Mouse (Mus musculus): ENCODE data around the gene Parp3. TPM values are rescaled to one million over a fixed set of nuclear protein-coding genes. Genes with fewer than 3 reads are reported as not detected.
A peak's percentile ranks its signal among the peaks of the same experiment; 100 is the strongest.

Parp3 gene
- total RNA-seq, 2 experiments from 2014 or later: 7.6 to 10.9 TPM

DNA sequence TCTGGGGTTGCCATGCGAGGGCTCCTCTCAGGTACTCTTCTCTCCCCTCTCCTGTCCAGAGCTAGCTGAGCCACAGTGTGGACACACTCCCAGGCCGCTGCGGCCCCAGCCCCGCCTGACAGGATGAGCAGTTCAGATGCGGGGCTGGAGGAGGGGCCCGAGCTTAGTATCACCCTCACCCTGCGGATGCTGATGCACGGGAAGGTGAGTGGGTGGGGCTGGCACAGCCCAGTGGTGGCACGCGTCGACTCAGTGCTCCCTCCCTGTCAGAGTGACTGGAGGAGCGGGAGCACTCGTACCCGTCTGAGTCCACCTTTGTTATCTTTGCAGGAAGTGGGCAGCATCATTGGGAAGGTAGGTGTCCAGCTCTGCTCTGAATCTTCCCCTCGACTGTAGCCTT is 16.8 kb downstream of the Parp3 start:
- ATAC-seq (replicated peaks; ENCODE audit: poor library complexity, severe bottlenecking): no peak

DNA sequence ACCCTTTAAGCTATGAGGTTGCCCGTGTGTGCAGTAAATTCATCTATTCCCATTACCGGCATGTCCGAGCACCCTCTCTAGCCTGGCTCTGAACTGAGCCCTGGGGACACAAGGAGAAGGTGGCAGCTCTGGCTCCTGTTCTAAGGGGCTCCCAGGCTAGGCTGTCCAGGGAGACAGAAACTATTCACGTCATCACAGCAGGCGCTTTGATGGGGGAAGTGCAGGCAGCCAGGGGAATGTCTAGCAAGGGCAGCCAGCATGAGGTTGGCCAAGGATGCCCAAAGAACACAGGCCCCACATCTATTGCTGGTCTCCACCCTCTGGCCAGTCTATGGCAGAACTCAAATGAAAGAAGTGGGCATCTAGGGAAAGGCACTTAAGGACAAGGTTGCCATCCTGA is 18.8 kb downstream of the Parp3 start:
- no peak for ATAC-seq (replicated peaks; ENCODE audit: poor library complexity, severe bottlenecking)

DNA sequence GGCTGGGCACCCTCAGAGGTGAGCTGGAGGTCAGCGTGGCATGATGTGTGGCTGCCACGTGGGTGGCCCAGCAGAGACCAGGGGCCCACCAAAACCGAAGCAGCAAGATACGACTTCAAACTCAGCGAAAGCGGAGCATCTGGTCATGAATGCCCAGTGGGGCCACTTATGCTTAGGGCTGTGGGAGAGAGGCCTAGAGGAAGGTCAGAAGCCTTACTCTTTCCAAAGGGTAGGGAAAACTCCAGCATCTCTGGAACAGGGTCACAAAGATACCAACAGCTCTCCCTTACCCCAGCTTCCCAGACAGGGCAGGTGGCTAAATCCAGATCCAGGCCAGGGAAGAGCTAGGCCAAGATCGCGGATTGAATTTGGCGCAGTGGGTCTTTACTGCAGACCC is 19.6 kb downstream of the Parp3 start:
- no peak for ATAC-seq (replicated peaks; ENCODE audit: poor library complexity, severe bottlenecking)

DNA sequence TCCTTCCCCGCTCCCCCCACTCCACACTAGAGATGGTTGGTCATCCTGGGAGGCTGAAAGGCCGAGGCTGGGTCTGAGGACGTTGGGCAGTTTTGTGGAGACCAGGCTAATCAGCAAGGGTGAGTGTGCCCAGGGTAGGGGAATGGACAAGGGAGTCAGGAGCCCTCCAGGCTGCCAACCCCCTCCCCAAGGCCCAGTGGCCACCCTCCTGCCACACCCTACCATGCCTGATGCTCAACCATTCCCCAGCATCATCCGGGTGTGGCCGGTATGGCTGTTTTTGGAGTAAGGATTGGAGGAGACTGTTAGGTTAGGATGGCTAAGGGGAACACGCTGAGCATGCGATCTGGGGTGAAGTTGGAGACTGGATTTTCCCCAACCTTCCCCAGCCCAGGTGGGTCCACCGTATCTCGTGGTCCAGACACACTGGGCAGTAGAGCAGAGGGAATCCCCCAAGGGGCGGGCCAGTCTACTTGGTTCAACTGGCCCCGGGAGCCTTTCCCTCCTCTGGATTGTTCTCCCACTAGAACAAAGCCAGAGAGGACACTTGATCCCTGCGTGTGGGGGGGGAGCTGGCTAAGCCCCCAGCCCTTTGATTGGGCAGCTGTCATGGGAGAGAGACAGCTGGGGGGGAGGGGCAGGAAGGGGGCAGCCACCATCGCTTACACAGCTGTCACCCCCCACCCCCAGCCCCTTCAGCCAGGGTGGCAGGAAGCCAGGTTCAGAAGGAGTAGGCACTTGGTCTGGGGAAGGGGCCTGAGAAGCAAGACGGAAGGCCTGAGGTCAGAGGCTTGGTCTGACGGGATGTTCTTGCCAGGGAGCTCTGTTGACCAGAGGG is 20.2 kb downstream of the Parp3 start:
- no peak for ATAC-seq (replicated peaks; ENCODE audit: poor library complexity, severe bottlenecking)

DNA sequence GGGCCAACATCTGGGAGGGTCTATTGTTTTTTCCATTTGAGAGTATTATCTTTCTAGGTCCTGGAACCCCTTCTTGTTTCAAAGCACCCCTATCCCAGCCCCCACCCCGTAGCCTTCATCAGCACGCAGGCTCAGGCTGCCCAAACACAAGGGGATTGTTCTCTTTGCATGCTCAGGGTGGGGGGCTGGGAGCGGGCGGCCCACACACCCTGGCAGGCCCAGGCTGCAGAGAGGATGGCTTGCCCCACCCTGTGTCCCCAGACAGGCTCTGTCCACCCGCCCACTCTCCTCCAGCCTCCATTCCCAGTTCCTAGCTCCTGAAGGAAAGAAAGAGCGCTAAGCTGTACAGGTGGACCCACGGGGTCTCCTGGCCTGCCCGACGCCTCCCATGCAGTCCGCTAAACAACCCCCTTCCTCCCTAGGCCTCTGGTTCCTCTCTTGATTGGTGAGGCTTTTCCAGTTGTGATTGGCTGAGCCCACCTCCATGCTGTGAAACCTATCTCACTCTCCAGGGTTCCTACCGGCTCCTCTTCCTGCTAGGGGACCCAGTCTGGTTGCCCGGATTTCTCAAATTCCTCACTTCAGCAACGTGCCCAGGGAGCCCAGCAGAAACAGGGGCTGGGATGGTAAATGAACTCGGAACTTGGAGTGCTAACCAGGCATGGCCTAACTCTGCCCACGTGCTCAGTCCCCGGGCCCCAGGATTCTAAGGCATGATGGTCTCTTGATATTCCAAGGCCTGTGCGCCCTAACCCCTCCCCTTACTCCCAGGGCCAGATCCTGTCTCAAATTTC is 21.7 kb downstream of the Parp3 start:
- ATAC-seq (replicated peaks; ENCODE audit: poor library complexity, severe bottlenecking): no peak

DNA sequence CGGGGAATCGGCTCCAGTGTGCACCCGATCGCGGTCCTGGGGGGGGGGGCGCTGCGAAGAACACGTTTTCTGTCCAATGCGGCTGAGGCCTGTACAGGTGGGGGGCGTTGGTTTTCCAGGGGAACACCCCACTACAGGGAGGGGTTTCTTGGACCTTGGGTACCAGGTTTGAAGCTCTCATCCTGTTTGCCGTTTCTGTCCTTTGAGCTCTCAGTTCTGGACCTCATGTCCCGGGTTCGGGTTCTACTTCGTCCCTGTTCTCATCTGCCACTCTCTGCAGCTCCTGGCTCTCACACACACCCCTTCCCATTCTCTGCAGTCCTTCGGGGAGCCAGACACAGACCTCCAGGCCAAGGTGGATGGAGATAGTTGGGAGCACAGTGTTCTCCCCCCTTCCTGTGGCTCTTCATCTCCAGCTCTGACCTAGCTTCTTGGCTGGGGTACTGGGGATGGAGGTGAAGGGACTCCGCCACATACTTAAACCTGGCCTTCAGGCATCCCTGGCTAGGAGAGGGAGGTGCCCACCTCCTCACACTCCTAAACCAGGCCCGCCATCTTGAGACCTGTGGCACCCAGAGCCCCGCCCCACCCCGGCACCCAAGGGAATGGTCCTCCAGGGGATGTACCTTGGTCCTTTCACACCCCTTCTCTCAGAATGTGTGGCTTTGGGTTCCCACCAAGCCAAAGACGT is 22.5 kb downstream of the Parp3 start:
- ATAC-seq (replicated peaks; ENCODE audit: poor library complexity, severe bottlenecking): no peak

DNA sequence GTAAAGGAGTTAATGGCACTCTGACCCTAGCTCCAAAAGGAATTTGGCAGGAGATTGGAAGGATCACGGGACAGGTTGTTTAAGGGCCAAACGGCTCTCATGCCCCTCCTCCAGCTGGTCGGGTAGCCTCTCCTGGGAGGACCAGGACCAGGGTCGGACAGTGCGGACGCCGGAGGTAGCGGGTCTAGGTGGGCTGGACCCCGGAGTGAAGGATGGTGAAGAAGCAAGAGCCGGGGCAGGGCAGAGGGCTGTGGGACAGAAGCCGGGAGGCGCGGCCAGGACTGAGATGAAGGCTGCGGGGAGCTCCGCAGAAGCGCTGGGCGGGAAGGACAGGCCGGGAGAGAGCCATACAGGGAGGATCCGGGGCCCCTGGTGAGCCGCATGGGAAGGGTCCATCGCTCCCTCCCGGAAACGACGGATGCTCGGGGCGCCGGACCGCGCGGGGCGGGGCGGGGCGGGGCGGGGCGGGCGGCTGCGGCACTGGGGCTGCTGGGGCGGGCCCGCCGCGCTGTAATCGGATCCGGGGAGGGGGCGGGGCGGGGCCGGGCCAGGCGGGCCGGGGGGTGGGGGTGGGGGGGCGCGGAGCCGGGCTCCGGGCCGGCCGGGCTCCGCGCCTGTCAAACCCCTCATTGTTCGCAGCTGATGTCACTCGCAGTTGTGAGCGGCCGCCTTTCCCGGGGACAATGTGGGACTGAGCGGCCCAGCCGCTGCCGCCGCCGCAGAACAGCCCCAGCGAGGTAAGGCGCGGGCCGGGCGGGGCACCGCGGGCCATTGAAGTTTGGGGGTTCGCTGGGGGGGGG is 23.3 kb downstream of the Parp3 start, which contains the start of gene Pcbp4:
Pcbp4 (plus strand) TSS at position 21 of the 800 bp plus-strand sequence.
- peak; percentile 54 for ATAC-seq (replicated peaks; ENCODE audit: poor library complexity, severe bottlenecking)

DNA sequence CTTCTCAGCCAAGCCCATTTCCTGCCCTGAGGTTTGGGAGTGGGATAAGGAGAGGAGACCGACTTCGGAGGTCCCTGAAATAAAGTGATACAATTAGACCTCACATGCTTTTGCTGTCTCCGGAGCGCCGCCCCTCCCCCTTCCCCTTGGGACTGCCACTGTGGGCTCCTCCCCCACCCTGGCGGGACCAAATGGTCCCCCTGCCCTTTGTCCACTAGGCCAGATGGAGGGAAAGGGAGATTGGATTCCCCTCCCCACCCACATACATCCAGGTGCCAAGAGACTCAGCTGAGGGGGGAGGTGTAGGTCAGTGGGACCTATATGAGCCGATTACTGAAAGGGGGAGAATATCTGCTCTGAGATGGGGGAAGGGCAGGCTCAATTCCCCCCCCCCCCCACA is 23.9 kb downstream of the Parp3 start:
- no peak for ATAC-seq (replicated peaks; ENCODE audit: poor library complexity, severe bottlenecking)

DNA sequence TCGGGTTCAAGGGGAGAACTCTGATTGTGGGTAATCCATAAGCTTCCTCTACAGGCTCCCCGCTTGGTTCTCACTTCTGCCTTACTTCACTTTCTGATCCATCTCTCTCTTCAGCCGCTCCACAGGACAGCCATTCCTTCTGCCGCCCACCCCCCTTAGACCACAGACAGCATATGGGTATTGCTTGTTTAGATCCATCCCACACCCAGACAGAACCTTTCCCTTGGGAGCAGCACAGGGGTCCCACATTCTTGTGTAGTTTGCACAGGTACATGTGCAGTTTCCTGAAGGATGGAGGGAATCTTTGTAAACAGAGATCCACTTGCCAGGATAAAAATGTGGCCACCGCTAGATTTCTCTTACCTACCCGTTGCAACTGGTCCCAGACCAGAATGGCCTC is 24.4 kb downstream of the Parp3 start:
- no peak for ATAC-seq (replicated peaks; ENCODE audit: poor library complexity, severe bottlenecking)

DNA sequence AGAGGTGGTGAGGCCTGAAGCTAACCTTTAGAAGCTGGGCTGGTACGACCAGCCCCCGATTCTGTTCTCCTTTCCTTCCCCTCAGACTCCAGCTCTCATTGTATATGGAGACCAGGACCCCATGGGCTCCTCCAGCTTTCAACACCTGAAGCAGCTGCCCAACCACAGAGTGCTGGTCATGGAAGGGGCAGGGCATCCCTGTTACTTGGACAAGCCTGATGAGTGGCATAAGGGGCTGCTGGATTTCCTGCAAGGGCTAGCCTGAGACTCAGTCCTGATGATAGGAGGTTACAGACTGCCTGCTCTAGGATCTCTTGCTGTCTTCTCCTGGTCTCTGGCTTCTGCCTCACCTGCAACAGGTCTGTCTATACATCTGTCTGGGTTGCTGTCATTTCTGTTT is 24.9 kb downstream of the Parp3 start:
- ATAC-seq (replicated peaks; ENCODE audit: poor library complexity, severe bottlenecking): no peak

DNA sequence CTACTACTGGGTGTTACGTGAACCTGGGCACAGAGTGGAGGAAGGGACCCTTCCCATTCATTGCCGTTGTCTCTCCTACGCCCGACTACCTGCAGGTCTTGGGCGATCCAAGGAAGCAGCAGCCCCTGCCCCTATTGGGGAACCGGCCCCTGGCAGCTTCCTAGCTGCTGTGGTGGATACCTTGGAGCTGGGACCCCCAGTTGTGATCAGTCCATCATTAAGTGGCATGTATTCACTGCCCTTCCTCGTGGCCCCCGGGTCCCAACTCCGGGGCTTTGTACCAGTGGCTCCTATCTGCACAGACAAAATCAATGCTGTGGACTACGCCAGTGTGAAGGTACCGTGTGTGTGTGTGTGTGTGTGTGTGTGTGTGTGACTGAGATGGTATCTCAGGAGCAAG is 25.5 kb downstream of the Parp3 start:
- ATAC-seq (replicated peaks; ENCODE audit: poor library complexity, severe bottlenecking): no peak

DNA sequence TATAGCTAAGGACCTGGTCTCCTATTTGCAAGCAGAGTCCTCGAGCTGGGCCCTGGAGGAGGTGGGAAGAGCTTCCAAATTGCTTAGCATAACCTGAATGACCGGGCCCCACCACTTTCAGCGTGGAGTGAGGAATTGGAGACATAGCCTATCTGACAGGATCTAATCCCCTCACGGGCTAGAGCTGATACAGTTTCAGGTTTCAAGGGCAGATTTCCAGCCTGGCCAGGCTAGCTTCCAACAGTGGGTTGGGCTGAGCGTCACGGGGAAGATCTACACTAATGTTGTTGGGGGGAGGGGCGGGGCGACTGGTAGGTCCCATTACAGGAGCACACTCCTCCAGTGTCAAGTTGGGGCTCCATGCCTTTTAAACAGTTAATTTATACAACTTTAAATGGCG is 26.1 kb downstream of the Parp3 start:
- ATAC-seq (replicated peaks; ENCODE audit: poor library complexity, severe bottlenecking): no peak

DNA sequence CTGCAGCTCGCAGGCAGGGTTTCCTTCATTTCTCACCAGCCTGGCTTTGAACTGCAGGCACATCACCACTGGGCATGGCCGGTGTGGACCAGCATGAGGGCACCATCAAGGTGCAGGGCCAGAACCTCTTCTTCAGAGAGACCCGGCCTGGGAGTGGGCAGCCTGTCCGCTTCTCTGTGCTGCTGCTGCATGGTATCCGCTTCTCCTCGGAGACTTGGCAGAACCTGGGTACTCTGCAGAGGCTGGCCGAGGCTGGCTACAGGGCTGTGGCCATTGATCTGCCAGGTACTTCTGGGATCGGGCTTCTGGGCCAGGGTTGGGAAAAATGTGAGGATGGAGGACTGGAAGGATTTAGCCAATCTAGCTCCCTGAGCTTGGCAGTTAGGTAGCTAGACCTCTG is 26.8 kb downstream of the Parp3 start:
- ATAC-seq (replicated peaks; ENCODE audit: poor library complexity, severe bottlenecking): no peak

DNA sequence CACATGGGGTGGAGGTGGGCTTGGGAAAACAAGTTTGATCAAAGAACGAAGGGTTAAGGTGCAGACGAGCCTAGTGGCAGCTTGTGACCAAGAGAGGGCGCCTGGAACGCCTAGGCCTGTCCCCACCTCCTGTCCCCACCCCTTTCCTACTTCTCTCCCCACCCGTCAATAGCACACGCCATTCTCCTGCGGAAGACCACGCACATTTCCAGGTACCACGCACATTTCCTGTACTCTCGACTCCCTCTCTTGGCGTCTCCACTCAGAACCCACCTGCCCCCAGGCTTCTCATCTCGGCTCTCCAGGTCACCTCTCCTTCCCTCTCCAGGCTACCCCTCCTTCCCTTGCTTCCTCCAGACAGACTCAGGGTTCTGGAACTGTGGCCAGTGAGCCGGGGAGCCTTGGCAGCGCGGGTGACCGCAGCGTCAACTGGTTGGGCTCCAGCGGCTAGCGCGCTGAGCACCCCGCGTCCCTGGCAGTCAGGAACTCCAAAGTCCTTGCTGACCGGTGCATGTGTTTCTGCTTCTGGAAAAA is 28.2 kb downstream of the Parp3 start:
- peak; percentile 70 for ATAC-seq (replicated peaks; ENCODE audit: poor library complexity, severe bottlenecking)

DNA sequence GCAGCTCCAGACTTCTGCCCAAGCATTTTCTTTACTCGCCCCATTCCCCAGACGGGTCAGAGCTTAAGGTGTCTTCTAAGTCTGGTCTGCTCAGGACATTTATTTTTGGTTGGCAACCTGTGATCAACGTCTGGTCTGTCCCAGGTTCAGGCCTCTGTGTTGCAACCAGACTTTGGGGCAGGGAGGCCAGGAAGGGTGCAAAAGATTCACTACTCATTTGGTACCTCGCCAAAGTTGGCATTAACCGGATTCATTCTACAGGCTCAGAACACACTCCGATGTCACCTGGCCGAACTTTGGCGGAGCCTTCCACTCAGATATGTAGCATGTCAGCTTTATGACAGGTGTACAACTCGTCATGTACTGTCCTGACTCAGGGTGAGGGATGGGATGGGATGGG is 28.8 kb downstream of the Parp3 start:
- ATAC-seq (replicated peaks; ENCODE audit: poor library complexity, severe bottlenecking): no peak

DNA sequence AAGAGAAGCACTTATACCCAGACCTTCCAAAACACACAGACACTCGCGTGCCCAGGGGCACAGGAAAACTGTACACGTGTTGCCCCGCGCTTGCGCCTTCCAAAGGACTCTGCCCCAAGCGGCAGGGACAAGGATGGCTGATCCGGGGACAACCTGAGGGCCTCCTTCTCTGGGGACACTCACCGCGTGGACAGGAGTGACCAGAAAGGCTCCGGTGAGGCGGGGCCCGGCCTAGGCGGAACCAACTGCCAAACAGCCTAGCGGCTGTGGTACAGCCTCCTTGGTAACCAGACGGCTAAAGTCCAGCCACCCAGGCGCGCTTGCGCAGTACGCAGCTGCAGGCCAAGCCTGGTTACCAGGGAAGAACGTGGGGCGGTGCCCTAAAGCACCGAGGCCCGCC is 29.4 kb downstream of the Parp3 start, which contains the start of the genes Abhd14b and Abhd14a:
Abhd14b (plus strand) TSS at position 112 of the 400 bp plus-strand sequence.
Abhd14a (minus strand) TSS at position 331 of the 400 bp plus-strand sequence.
- peak; percentile 75 for ATAC-seq (replicated peaks; ENCODE audit: poor library complexity, severe bottlenecking)

DNA sequence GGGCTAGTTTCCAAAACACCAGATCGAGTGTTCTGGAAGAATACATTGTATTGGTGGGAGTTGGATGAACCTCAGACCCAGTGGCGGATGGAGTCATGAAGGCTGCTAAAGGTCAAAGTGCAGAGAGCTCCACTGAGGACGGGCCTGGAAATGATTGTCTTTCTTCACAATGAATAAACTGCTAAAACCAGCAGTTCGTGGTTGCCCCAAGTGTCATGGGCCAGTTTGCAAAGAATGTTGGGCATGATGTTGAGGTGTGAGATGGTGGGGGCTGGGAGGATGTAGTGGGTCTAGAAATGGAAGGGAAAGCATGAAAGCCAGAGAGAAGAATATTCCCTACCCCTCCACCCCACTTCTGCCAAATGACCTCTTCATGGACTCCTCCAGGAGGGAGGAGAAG is 31.9 kb downstream of the Parp3 start:
- no peak for ATAC-seq (replicated peaks; ENCODE audit: poor library complexity, severe bottlenecking)

DNA sequence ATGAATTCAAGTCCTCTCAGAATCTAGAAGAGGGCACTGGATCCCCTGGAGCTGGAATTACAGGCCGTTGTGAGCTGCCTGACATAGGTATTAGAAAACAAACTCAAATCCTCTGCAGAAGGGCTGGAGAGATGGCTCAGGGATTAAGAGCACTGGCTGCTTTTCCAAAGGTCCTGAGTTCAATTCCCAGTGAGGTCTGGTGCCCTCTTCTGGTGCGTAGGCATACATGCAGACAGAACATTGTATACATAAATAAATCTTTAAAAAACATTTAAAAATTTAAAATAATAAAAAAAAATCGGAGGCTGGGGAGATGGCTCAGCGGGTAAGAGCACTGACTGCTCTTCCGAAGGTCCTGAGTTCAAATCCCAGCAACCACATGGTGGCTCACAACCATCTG is 34.1 kb downstream of the Parp3 start:
- ATAC-seq (replicated peaks; ENCODE audit: poor library complexity, severe bottlenecking): no peak

DNA sequence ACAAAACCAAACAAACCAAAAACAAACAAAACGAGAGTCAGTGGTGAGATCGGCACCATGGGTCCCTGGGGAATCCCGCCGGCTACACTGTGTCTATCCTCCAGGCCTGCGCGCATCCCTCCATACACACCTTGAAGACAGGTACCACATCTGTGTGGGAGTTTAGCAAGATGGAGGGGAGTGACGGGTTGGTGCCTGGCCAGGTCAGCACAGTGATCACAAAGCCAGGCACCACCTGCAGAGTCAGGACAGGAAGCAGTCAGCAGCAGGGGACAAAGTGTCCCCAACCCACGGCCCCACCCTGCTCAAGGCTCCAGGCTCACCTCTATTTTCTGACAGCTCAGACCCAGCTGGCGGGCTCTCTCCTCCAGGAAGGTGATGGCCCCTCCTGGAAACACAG is 40.2 kb downstream of the Parp3 start:
- ATAC-seq (replicated peaks; ENCODE audit: poor library complexity, severe bottlenecking): no peak

DNA sequence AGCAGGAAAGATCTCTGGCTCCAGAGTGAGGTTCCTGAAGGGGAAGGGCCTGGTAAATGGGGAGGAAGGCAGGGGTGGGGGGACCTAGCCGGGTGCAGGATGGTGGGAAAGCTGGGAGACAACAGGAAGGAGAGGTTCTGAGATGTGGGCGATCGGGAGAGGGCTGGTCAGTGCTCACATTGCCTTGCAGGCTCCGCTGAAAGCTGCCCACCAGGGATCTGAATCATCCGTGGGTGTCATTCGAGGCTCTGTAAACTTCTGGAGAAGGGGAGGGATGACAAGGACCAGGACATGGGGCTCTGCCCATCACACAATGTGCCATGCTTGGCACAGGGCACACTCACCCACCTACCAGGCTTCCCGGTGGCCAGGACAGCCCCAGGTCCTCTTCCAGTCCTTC is 43.4 kb downstream of the Parp3 start:
- ATAC-seq (replicated peaks; ENCODE audit: poor library complexity, severe bottlenecking): no peak
